Mouse (Mus musculus) CD4-positive naive resting alpha-beta T cell, adult 76 days (primary cell): ENCODE measurements around the gene Hp1bp3. TPM values are rescaled to one million over a fixed set of nuclear protein-coding genes. Genes with fewer than 3 reads are reported as not detected.

Experiments used
- total RNA-seq: library from RNA; stranded (reverse); gene quantifications from one replicate; pipeline ENCODE4 v1.2.4, GENCODE M21; 2023

The Hp1bp3 gene
- total RNA-seq = 211 TPM

DNA sequence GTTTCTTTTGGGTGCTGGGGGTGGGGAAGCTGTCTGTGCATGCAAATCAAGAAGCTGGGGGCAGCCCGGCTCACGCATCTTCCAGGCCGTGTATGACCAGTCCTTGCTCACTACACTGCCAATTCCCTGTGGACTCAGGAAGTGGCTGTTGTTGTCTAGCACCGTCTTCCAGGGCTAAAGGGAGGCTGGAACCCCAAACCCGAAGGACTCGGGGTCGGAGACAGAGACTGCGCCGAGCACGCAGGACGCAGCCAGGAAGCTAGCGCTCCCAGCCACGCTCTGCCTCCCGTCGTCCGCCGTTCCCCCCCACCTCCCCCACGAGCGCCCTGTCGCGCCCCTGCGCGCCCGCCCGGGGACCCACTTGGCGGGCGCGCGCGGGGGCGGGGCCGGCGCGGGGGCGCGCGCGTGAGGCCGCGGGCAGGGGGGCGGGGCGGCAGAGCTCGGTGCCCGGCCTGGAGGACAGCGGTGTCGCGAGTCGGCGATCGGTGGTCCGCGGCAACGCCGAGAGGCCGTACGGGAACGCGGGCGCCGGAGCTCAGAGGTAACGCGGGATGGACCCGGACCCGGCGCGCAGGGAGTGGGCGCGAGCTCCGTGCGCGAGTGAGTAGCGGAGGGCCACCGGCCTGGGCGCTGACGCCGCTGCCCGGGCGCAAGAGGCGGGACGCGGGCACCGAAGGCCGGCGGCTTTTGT is at the start of gene Hp1bp3:
Gene Hp1bp3 (plus strand): TSS at position 97 of the 691 bp plus-strand sequence.

DNA sequence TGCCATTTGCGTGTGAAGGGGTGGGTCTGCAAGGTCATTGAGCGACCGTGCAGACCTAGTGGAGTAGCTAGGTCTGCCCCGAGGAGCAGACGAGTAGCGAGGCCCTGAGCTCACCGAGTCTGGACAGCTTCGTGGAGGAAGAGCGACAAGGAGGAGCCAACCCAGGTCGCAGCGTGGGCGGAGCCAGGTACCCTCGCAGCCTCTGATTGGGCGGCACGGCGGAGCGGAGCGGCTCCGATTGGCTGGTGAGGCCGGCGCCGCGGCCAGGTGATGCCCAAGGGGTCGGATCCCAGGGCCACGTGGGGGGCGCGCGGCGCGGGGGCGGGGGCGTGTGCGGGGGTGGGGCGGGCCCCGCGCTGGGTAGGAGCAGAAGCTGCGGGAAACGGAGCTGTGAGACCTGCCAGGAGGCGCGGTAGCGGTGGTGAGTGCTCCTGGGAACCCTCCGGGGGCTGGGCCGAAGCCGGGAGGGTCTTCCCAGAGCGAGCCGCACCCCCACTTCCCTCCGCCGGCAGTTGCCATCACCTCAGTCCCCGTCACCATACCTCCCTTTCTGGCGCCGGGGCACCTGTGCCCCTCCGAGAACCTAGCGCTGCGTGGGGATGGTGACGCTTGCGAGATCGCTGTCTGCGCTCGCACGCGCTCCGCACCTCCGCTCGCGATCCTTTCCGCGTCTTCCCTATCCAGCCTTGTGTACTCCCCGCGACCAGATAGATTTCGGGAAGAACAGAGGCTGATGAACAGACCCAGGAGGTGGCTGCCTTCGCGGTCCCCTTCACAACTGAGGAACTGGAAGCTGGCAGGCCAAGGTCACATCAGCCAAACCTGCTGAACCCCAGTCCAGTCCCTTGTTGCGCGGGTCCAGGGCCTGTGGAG is 34.2 kb downstream of the Hp1bp3 start, which contains the start of the genes Sh2d5 and Kif17:
Gene Sh2d5 (plus strand): TSS at position 316 of the 873 bp plus-strand sequence.
Gene Kif17 (plus strand): TSS at position 348 of the 873 bp plus-strand sequence.

Other genes starting within 250 kb of the Hp1bp3 start
- 151 TPM for gene Eif4g3, start 223.3 kb upstream of the Hp1bp3 start, total RNA-seq
- 0.76 TPM for gene Sh2d5, start 34.1 kb downstream of the Hp1bp3 start, total RNA-seq
- not detected for gene Kif17, start 34.1 kb downstream of the Hp1bp3 start, total RNA-seq
- 57.0 TPM for gene Ddost, start 88.4 kb downstream of the Hp1bp3 start, total RNA-seq
- 75.2 TPM for gene Pink1, start 110.0 kb downstream of the Hp1bp3 start, total RNA-seq
- not detected for gene Cda, start 151.7 kb downstream of the Hp1bp3 start, total RNA-seq
- gene Fam43b, start 180.2 kb downstream of the Hp1bp3 start, total RNA-seq = not detected
- 41.4 TPM for gene Mul1, start 218.4 kb downstream of the Hp1bp3 start, total RNA-seq
- 1.9 TPM for gene Camk2n1, start 238.0 kb downstream of the Hp1bp3 start, total RNA-seq